ENCODE assay signal across 15 mouse cellular contexts in the genomic region with DNA sequence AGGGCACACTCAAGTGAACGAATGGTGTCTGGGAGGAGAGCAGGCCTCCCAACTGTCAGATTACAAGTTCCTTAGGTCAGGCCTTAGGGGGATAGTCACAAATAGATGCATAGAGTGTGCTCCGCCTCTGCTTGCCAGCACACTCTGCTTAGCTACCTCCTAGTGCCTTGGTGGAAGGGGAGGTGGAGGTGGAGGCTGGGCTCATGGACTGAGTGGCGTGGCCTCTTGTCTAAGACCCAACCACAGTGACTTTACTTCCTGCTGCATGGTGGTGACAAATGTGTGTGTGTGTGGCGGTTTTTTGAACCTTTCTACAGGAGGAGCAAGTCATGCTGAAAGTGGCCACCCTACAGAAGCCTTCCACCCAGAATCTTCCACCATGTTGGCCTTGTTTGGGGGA. TPM values are rescaled to one million over a fixed set of nuclear protein-coding genes. Genes with fewer than 3 reads are reported as not detected.
A peak's percentile ranks its signal among the peaks of the same experiment; 100 is the strongest.
DNase-seq lines count a peak whose midpoint lies in the region; ATAC-seq and TF ChIP-seq lines count a peak whose summit lies in the region.
"Had no signal": no experiment of that assay in that cellular context is flagged by ENCODE, and none has a peak within 500 bp of the region (broad histone marks: within the 10 kb centered on the region; RNA-seq: fewer than 3 reads in every experiment).

No protein-coding gene starts in this region.

- no peaks in the 10 kb centered on the region for H3K27me3 ChIP-seq in lung, postnatal 0 days (replicated peaks; ENCODE audit: insufficient read depth, low read length)
- no peaks in the 10 kb centered on the region for H3K27me3 ChIP-seq in liver, embryonic 12.5 days (replicated peaks)
- H3K27me3 ChIP-seq: Patski had no signal

- H3K36me3 ChIP-seq in lung, postnatal 0 days (ENCODE audit: insufficient read depth, low read length): peaks cover 40% of the 10 kb centered on the region; the same call in 1 of the 2 replicates
- H3K36me3 ChIP-seq in liver, embryonic 12.5 days: peaks cover 92% of the 10 kb centered on the region

- H3K4me1 ChIP-seq in lung, postnatal 0 days (ENCODE audit: insufficient read depth, low read depth, low read length): no peaks in the 10 kb centered on the region
- H3K4me1 ChIP-seq in bone marrow, adult 2 months (ENCODE audit: control insufficient read depth, insufficient read depth, low read length): peaks cover 7% of the 10 kb centered on the region; the same call in 1 of the 2 replicates
- H3K4me1 ChIP-seq in liver, embryonic 12.5 days: peaks cover 7% of the 10 kb centered on the region

- no peak for TF ChIP-seq POLR2A in bone marrow, adult 2 months (IDR thresholded peaks at IDR 0.05; ENCODE audit: borderline replicate concordance, control insufficient read depth, low read depth, low read length)

- no peak for TF ChIP-seq CTCF in lung, postnatal 0 days (IDR thresholded peaks at IDR 0.05)
- no peak for TF ChIP-seq CTCF in bone marrow, adult 2 months (IDR thresholded peaks at IDR 0.05; ENCODE audit: control insufficient read depth, insufficient read depth, low read length)

- H3K9me3 ChIP-seq in lung, postnatal 0 days (ENCODE audit: low read length): no peaks in the 10 kb centered on the region
- H3K9me3 ChIP-seq in liver, embryonic 12.5 days (replicated peaks): no peaks in the 10 kb centered on the region
- H3K9me3 ChIP-seq: embryonic facial prominence, embryonic 10.5 days had no signal

- 70% methylated on average over 4 of the region's 4 CpGs for WGBS in lung, postnatal 0 days
- 18% methylated on average over 4 of the region's 4 CpGs for WGBS in bone marrow, adult 2 months
- WGBS in liver, embryonic 12.5 days (ENCODE audit: insufficient replicate concordance): 52% methylated on average over 4 of the region's 4 CpGs

- no peak overlapping the region for H3K4me3 ChIP-seq in lung, postnatal 0 days (ENCODE audit: low read depth, low read length)
- no peak overlapping the region for H3K4me3 ChIP-seq in bone marrow, adult 2 months (replicated peaks; ENCODE audit: control insufficient read depth, low read depth, low read length)
- H3K4me3 ChIP-seq in liver, embryonic 12.5 days: no peak overlapping the region
- H3K4me3 ChIP-seq: embryonic facial prominence, embryonic 10.5 days had no signal

- no peak for TF ChIP-seq EP300 in lung, postnatal 0 days (IDR thresholded peaks at IDR 0.05)

- H3K27ac ChIP-seq in lung, postnatal 0 days (ENCODE audit: low read length): no peak overlapping the region
- H3K27ac ChIP-seq in bone marrow, adult 2 months (ENCODE audit: control insufficient read depth, insufficient read depth, low read depth, low read length, poor library complexity): peak overlapping the region; percentile 77
- peak overlapping the region; percentile 47 for H3K27ac ChIP-seq in liver, embryonic 12.5 days
- H3K27ac ChIP-seq: embryonic facial prominence, embryonic 10.5 days had no signal

- no peak for DNase-seq in lung, postnatal 0 days (ENCODE audit: low spot score)
- DNase-seq in lung, postnatal 10 days: no peak
- DNase-seq in ovary, postnatal 10 days (ENCODE audit: low spot score): no peak
- no peak for DNase-seq in Muller cell, postnatal 12 days (ENCODE audit: inconsistent ontology term)
- no peak for DNase-seq in left cerebral cortex, adult 11 months (ENCODE audit: low spot score)
- DNase-seq: cerebellum, adult 8-10 months; gastrocnemius, postnatal 25 days; lung, adult 18-20 months had no signal

- 0 out of 2 replicates have a peak, but pooled peaks have one; percentile 17 for ATAC-seq in lung, postnatal 0 days
- ATAC-seq in liver, embryonic 12.5 days: 0 out of 2 replicates have a peak, but pooled peaks have one; percentile 37
- ATAC-seq in monocyte, adult 5-6 weeks (replicated peaks; ENCODE audit: insufficient number of reproducible peaks, low FRiP score, low TSS enrichment, poor library complexity, severe bottlenecking): peak; percentile 57
- ATAC-seq: inflammation-experienced regulatory T-cells, adult 6 months; Patski had no signal

- no peak overlapping the region for H3K4me2 ChIP-seq in lung, postnatal 0 days (replicated peaks; ENCODE audit: low read depth, low read length)
- H3K4me2 ChIP-seq in liver, embryonic 12.5 days: no peak overlapping the region
- H3K4me2 ChIP-seq: midbrain, embryonic 11.5 days had no signal

- no peak overlapping the region for H3K9ac ChIP-seq in lung, postnatal 0 days (replicated peaks; ENCODE audit: low read depth)
- no peak overlapping the region for H3K9ac ChIP-seq in liver, embryonic 12.5 days

RNA-seq across cellular contexts. Expression of a gene that starts 10.6 kb away (rescaled TPM):
- 2.0 and 2.4 TPM in 2 replicates for polyA plus RNA-seq in lung, postnatal 0 days (2015; fragmentation: Nextera tagmentation; extraction: Ambion mirVana)
- 2.7 and 6.1 TPM in 2 replicates for polyA plus RNA-seq in bone marrow, adult 2 months (2011; ENCODE audit: insufficient read depth, insufficient read length, low replicate concordance, missing spikeins)
- 2.5 and 3.1 TPM in 2 replicates for polyA plus RNA-seq in liver, embryonic 12.5 days (2016; fragmentation: Nextera tagmentation; extraction: Ambion mirVana)
- total RNA-seq in monocyte, adult 5-6 weeks (2017): 10.1 to 17.4 TPM in 2 of 3 replicates, not detected in the other

RNA-seq across cellular contexts. Expression of a gene that starts 32.6 kb away (rescaled TPM):
- polyA plus RNA-seq in lung, postnatal 0 days (2015; fragmentation: Nextera tagmentation; extraction: Ambion mirVana): 46.7 and 46.9 TPM in 2 replicates
- 37.7 and 70.0 TPM in 2 replicates for polyA plus RNA-seq in bone marrow, adult 2 months (2011; ENCODE audit: insufficient read depth, insufficient read length, low replicate concordance, missing spikeins)
- 2.3 and 2.5 TPM in 2 replicates for polyA plus RNA-seq in liver, embryonic 12.5 days (2016; fragmentation: Nextera tagmentation; extraction: Ambion mirVana)
- total RNA-seq in monocyte, adult 5-6 weeks (2017): 1.5 to 2.3 TPM (median 1.8 TPM) in 3 replicates
- polyA plus RNA-seq: inflammation-experienced regulatory T-cells, adult 6 months had no signal

RNA-seq across cellular contexts. Expression of a gene that starts 45.4 kb away (rescaled TPM):
- 31.9 and 34.0 TPM in 2 replicates for polyA plus RNA-seq in lung, postnatal 0 days (2015; fragmentation: Nextera tagmentation; extraction: Ambion mirVana)
- polyA plus RNA-seq in bone marrow, adult 2 months (2011; ENCODE audit: insufficient read depth, insufficient read length, low replicate concordance, missing spikeins): 35.7 and 100 TPM in 2 replicates
- polyA plus RNA-seq in liver, embryonic 12.5 days (2016; fragmentation: Nextera tagmentation; extraction: Ambion mirVana): 53.4 and 55.7 TPM in 2 replicates
- 157 to 202 TPM (median 181 TPM) in 3 replicates for total RNA-seq in monocyte, adult 5-6 weeks (2017)

RNA-seq across cellular contexts. Expression of a gene that starts 46.5 kb away (rescaled TPM):
- polyA plus RNA-seq in lung, postnatal 0 days (2015; fragmentation: Nextera tagmentation; extraction: Ambion mirVana): 0.60 and 0.68 TPM in 2 replicates
- 5.3 and 5.9 TPM in 2 replicates for polyA plus RNA-seq in bone marrow, adult 2 months (2011; ENCODE audit: insufficient read depth, insufficient read length, low replicate concordance, missing spikeins)
- polyA plus RNA-seq in liver, embryonic 12.5 days (2016; fragmentation: Nextera tagmentation; extraction: Ambion mirVana): 0.41 and 0.48 TPM in 2 replicates
- 0.97 to 1.5 TPM in 2 of 3 replicates, not detected in the other for total RNA-seq in monocyte, adult 5-6 weeks (2017)

Comparison
In these comparisons a context has a peak if more than half of its experiments do, and no peak if none do; other contexts are left out.
1. RNA of a gene that starts 32.6 kb away (polyA plus RNA-seq): 37.7 to 70.0 TPM in bone marrow, adult 2 months and 46.7 to 46.9 TPM in lung, postnatal 0 days; 2.3 to 2.5 TPM in liver, embryonic 12.5 days; every median in the first group is over 10 times any median in the second.
2. Peak in every context shown above with its lines, with median percentiles within 50 percentile points of each other: ATAC-seq.